Mouse (Mus musculus): ENCODE data around the gene Inf2. TPM values are rescaled to one million over a fixed set of nuclear protein-coding genes. Genes with fewer than 3 reads are reported as not detected.

The Inf2 gene
- polyA plus RNA-seq, 1 experiment from 2014 or later: 9.4 TPM

GRCm38 (mm10) chr12:112632907-112633306, 44.3 kb downstream of the Inf2 start:
- Histone ChIP-seq H3K27ac (peak overlapping the region; percentile 98), H3K36me3 (ENCODE audit: inconsistent target) (no peaks in the 10 kb centered on the region), H3K79me2 (ENCODE audit: inconsistent target) (no peaks in the 10 kb centered on the region), H3K4me3 (ENCODE audit: inconsistent target) (peak overlapping the region; percentile 24; the same call in 1 of the 2 replicates)
- 18% methylated on average over 5 of the region's 5 CpGs for WGBS (ENCODE audit: missing documents)

DNA sequence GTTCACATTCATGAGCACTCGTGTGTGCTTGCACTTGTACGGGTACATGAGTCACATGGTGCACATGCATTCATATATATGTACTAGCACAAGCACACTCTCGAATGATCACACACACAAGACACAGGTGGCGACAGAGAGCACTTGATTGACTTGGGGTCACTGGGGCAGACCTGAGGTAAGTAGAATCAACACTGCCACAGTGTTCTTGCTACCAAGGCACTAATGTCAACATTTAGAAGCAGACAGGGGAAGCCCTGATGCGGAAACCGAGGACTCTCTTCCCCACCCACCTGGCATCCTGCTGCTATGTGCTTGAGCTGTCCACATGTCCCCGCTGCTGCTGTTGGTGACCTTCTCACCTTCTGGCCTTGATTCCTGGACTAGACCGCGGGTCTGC, 45.1 kb downstream of the Inf2 start:
- peaks cover 6% of the 10 kb centered on the region; the same call in 1 of the 2 replicates for H3K36me3 ChIP-seq (ENCODE audit: inconsistent target)
- no peaks in the 10 kb centered on the region for H3K79me2 ChIP-seq (ENCODE audit: inconsistent target)
- 77% methylated on average over 9 of the region's 9 CpGs for WGBS (ENCODE audit: missing documents)
- peak overlapping the region; percentile 98 for H3K27ac ChIP-seq
- H3K4me3 ChIP-seq (ENCODE audit: inconsistent target): no peak overlapping the region

GRCm38 (mm10) chr12:112639526-112639925, 50.9 kb downstream of the Inf2 start:
- H3K27ac ChIP-seq: no peak overlapping the region
- H3K36me3 ChIP-seq (ENCODE audit: inconsistent target): peaks cover 21% of the 10 kb centered on the region; the same call in 1 of the 2 replicates
- 98% methylated on average over 10 of the region's 10 CpGs for WGBS (ENCODE audit: missing documents)
- H3K4me3 ChIP-seq (ENCODE audit: inconsistent target): no peak overlapping the region
- H3K79me2 ChIP-seq (ENCODE audit: inconsistent target): no peaks in the 10 kb centered on the region

DNA sequence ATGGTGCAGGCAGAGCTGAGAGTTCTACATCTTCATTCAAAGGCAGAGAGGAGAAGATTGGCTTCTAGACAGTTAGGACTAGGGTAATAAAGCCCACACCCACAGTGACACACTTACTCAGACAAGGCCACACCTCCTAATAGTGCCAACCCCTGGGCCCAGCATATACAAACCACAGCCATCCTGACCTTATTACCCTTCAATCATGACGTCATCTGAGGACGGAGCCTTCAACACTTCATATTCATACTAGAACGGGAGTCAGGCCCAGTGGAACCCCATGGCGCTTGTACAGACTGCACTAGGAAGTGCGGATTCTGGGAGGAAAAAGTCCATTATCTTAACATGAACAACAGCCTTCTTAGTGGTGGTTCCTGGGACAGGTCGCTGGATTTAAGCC, 54.5 kb downstream of the Inf2 start:
- H3K4me3 ChIP-seq (ENCODE audit: inconsistent target): no peak overlapping the region
- WGBS (ENCODE audit: missing documents): 96% methylated on average over 6 of the region's 6 CpGs
- H3K27ac ChIP-seq: no peak overlapping the region
- peaks cover 29% of the 10 kb centered on the region for H3K79me2 ChIP-seq (ENCODE audit: inconsistent target)
- peaks cover 21% of the 10 kb centered on the region; the same call in 1 of the 2 replicates for H3K36me3 ChIP-seq (ENCODE audit: inconsistent target)

DNA sequence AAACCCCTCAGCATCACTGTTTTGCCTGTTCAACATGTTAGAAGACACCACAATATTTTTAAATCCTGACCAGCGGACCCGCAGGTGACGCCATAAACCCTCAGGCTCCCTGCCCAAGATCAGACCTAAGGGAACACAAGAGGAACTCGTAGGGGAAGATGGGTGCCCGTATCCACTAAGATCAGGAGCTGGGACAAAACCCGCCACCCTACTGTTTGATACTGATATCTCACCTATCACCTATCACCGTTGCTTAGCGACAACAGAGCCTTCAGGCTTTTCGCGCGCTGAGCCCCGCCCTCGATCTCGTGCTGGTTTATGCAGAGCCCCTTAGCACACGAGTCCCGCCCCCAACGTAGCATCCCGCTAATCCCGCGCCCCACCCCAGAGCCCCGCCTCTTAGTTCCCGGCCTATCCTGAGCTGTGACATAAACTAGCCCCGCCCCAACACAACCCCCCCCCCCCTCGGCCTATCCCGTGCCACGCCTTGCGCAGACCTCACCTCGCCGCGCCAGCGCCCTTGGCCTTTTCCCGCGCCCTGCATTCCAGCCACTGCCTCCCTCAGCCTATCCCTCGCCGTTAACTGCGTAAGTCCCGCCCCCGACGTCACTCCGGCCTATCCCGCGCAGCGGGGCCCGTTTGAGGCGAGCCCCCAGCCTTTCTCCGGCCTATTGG, 55.7 kb downstream of the Inf2 start, which contains the start of gene Siva1:
Gene Siva1, plus strand, starts transcription at position 500 of the 675 bp plus-strand sequence.
- H3K4me3 ChIP-seq (ENCODE audit: inconsistent target): peak within 1 kb of the TSS; percentile 74
- H3K79me2 ChIP-seq (ENCODE audit: inconsistent target): peaks cover 29% of the 10 kb centered on the region
- peak within 1 kb of the TSS; percentile 39 for H3K27ac ChIP-seq
- peaks cover 9% of the 10 kb centered on the region; the same call in 1 of the 2 replicates for H3K36me3 ChIP-seq (ENCODE audit: inconsistent target)
- WGBS (ENCODE audit: missing documents): under 1% methylated on average over 40 of the region's 46 CpGs

DNA sequence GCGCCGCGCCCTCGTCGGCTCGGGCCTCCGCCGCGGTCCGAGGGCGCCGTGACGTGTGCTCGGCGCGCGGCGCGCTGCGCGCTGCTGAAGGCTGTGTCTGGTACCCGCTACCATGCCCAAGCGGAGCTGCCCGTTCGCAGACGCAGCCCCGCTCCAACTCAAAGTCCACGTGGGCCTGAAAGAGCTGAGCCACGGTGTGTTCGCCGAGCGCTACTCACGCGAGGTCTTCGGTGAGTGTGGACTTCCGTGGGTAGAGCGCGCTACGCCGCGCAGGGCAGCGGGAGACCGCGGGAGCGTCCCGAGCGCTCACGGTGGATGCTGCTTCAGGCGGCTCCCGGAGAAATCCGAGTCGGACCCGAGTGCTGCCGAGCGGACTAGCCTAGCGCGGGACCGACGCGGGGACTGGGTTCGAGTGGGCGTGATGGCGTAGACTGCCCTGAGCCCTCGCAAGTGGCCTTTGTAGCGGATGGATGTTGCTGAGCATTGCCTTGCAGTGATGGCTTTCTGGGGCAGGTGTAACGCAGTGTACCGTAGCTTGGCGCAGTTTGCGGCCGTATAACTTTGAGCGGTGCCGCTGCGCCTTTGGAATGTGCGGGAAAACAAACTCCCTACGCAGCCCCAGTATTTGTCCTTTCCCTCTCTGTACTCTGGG, 56.4 kb downstream of the Inf2 start:
- under 1% methylated on average over 75 of the region's 75 CpGs for WGBS (ENCODE audit: missing documents)

GRCm38 (mm10) chr12:112646139-112646538, 57.6 kb downstream of the Inf2 start:
- Histone ChIP-seq H3K36me3 (ENCODE audit: inconsistent target) (0 out of 2 replicates have a peak, but pooled peaks cover 5% of the 10 kb centered on the region), H3K4me3 (ENCODE audit: inconsistent target) (peak overlapping the region; percentile 74; the same call in 1 of the 2 replicates), H3K27ac (no peak overlapping the region), H3K79me2 (ENCODE audit: inconsistent target) (peaks cover 29% of the 10 kb centered on the region)
- WGBS (ENCODE audit: missing documents): 56% methylated on average over 6 of the region's 6 CpGs

More for the DNA sequence above, 56.4 kb downstream of the Inf2 start:
- H3K79me2 ChIP-seq (ENCODE audit: inconsistent target): peaks cover 29% of the 10 kb centered on the region
- H3K4me3 ChIP-seq (ENCODE audit: inconsistent target): peak overlapping the region; percentile 74
- peaks cover 2% of the 10 kb centered on the region; the same call in 1 of the 2 replicates for H3K36me3 ChIP-seq (ENCODE audit: inconsistent target)
- peak overlapping the region; percentile 39 for H3K27ac ChIP-seq

DNA sequence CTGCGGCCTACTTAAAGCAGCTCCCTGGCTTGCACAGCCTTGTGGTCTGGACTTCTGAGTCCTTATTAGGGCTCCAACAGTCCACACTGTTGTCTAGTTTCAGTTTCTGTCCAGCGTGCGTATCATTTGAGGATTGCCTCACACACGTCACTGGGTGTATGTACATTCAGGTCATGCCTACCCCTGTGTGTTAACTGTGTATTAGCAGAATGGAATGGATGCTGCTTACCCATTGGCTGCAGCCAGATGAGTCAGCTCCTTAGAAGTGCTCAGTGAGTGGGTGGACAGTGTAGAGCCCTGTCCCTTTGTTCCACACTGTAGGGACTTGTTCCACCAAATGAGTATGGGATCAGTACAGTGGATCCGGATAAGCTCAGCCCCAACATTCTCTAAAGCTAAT, 59.5 kb downstream of the Inf2 start:
- 0 out of 2 replicates have a peak, but pooled peaks cover 9% of the 10 kb centered on the region for H3K36me3 ChIP-seq (ENCODE audit: inconsistent target)
- no peak overlapping the region for H3K27ac ChIP-seq
- 57% methylated on average over 5 of the region's 5 CpGs for WGBS (ENCODE audit: missing documents)
- H3K4me3 ChIP-seq (ENCODE audit: inconsistent target): no peak overlapping the region
- peaks cover 29% of the 10 kb centered on the region for H3K79me2 ChIP-seq (ENCODE audit: inconsistent target)

DNA sequence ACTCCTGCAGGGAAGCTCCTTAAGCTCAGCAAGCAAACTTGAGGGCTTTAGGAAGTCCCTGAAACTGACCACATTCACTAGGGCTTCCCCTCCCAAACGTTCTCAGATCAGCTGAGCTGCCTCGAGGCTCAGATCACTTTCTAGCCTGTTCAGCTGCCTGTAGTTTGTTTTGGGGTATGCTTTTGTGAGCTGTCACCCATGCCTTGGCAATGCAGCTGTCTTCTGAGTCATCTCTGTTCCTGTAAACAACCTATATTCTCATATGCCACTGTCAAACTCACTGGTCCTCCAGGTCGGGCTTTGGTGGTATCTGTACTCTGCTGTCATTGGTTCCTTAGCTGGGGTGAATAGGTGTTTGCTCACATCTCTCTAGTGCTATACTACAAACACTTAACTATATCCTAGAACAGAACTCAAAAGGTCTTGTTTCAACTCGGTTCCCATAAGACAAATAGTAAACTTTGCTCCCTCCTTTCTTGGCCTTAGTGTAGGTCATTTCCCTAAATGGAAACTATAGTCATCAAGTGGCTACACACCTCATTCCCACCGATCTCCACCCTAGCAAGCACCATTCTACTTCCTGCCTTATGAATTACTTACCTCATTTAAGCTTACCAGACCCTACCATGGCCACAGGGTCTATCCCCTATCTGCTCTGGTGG, 63.3 kb downstream of the Inf2 start:
- peaks cover 11% of the 10 kb centered on the region for H3K79me2 ChIP-seq (ENCODE audit: inconsistent target)
- no peak overlapping the region for H3K4me3 ChIP-seq (ENCODE audit: inconsistent target)
- no peak overlapping the region for H3K27ac ChIP-seq
- peaks cover 40% of the 10 kb centered on the region for H3K36me3 ChIP-seq (ENCODE audit: inconsistent target)
- WGBS (ENCODE audit: missing documents): 86% methylated on average over 4 of the region's 5 CpGs

- H3K27ac ChIP-seq: no peak overlapping the region
- H3K4me3 ChIP-seq (ENCODE audit: inconsistent target): no peak overlapping the region
- 69% methylated on average over 6 of the region's 7 CpGs for WGBS (ENCODE audit: missing documents)
- peaks cover 54% of the 10 kb centered on the region for H3K36me3 ChIP-seq (ENCODE audit: inconsistent target)
- H3K79me2 ChIP-seq (ENCODE audit: inconsistent target): no peaks in the 10 kb centered on the region; the same call in 1 of the 2 replicates
Measured at GRCm38 (mm10) chr12:112653157-112653824, 64.7 kb downstream of the Inf2 start.

- Histone ChIP-seq H3K27ac (no peak overlapping the region), H3K36me3 (ENCODE audit: inconsistent target) (peaks cover 62% of the 10 kb centered on the region), H3K4me3 (ENCODE audit: inconsistent target) (no peak overlapping the region), H3K79me2 (ENCODE audit: inconsistent target) (no peaks in the 10 kb centered on the region; the same call in 1 of the 2 replicates)
- WGBS (ENCODE audit: missing documents): 93% methylated on average over 5 of the region's 5 CpGs
Measured at GRCm38 (mm10) chr12:112654076-112654475, 65.5 kb downstream of the Inf2 start.

DNA sequence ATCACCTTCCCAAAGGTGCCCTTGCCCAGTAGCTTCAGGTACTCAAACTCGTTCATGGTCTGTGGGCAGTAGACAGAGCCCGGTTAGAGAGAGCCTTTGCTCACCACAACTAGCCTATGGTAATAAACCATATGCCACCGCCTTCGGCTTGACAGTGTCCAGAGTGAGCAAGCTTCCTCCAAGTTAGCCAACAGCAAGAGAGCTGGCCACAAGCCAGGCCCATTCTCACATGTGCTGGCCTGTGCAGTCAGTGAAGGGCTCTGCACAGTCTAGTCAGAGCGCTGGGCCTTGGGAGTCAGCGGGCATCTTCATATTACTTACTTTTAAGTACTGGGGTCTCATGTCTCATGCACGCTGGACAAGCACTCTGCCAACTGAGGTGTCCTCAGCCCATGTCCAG, 70.0 kb downstream of the Inf2 start:
- Histone ChIP-seq H3K27ac (no peak overlapping the region), H3K36me3 (ENCODE audit: inconsistent target) (peaks cover 91% of the 10 kb centered on the region), H3K4me3 (ENCODE audit: inconsistent target) (no peak overlapping the region), H3K79me2 (ENCODE audit: inconsistent target) (peaks cover 37% of the 10 kb centered on the region)
- WGBS (ENCODE audit: missing documents): 95% methylated on average over 7 of the region's 7 CpGs

- no peak overlapping the region for H3K27ac ChIP-seq
- WGBS (ENCODE audit: missing documents): 88% methylated on average over 6 of the region's 6 CpGs
Measured at GRCm38 (mm10) chr12:112659109-112659508, 70.5 kb downstream of the Inf2 start.

DNA sequence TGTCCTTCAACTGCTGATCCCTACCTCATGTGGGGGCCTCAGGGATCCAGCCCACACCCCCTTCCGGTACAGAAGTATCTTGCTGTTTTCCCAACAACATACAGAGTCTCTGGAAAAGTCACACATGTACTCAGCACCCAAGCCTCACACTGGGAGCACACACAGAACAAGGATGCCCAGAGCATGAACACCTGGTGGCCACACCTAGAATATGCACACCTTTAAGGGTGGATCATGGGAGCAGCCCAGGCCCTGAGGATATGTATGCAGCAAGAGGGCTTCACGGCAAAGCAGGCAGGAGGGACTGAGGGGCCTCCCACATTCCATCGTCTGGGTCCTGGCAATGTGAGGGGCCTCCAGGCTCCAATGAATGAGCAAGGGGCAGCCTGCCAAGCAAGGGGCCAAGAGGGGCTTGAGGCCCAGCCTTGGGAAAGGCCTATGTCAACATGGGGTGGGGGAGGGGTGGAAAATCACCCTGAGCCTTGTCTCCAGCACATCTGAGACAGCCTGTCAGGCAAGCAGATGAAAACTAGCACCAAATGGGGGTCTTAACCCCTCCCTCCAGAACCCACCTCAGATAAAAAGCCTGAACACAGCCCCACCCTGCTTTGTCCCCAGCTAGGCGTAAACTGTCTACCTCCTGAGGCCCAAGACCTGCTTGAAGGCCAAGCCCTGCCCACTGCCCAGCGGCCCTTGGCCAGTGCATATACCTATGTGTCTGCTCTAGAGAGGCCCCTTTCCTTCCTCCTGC, 72.2 kb downstream of the Inf2 start:
- Histone ChIP-seq H3K27ac (no peak overlapping the region), H3K4me3 (ENCODE audit: inconsistent target) (no peak overlapping the region), H3K79me2 (ENCODE audit: inconsistent target) (peaks cover 59% of the 10 kb centered on the region), H3K36me3 (ENCODE audit: inconsistent target) (peaks cover 72% of the 10 kb centered on the region)
- 89% methylated on average over 5 of the region's 5 CpGs for WGBS (ENCODE audit: missing documents)

More at GRCm38 (mm10) chr12:112659109-112659508, 70.5 kb downstream of the Inf2 start:
- no peak overlapping the region for H3K4me3 ChIP-seq (ENCODE audit: inconsistent target)
- peaks cover 42% of the 10 kb centered on the region for H3K79me2 ChIP-seq (ENCODE audit: inconsistent target)
- peaks cover 88% of the 10 kb centered on the region for H3K36me3 ChIP-seq (ENCODE audit: inconsistent target)
